Mouse (Mus musculus) liver, adult 2 months (tissue): ENCODE data around the gene Smim23.

Experiments
- CTCF ChIP-seq: fragments of 200-500 bp; IDR thresholded peaks from 2 replicates; pipeline ENCODE4 v1.5.1; 2011; ENCODE audit warnings: low read depth, low read length, control low read depth
- POLR2A ChIP-seq: fragments of 200-500 bp; IDR thresholded peaks from 2 replicates; pipeline ENCODE4 v1.6.1; 2011; ENCODE audit warnings: low read length, control low read depth; ENCODE audit not compliant: insufficient read depth; ENCODE audit errors: extremely low read depth

DNA sequence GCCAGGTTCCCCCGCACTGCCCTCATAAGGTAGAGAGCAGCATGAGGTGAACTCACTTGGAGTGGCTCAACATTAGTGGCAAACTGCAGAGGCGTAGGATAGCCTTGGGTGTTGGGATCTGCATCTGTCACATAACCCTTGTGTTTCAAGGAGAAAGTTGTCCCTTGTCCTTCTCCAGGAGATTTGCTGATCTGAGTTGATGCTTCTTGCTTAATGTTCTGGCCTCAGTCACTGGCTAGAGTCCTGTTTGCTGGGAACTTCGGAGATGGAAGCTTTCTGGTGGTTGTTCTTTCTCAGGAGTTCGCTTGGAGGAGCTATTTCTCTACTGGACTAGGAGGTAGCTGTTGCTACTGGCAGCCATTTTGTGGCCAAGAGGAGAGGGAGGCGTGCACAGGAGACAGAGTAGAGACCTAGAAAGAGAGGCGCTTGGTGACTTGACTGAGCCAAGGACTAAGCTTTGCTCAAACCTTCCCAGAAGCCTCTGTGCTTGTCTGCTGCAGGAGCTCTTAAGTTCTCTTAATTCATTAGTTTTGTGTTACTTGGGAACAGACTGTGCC lies 38.7 kb downstream of the Smim23 start:
- TF ChIP-seq CTCF (no peak), POLR2A (no peak)
